Mouse (Mus musculus) MEL (cell line): ENCODE measurements around the gene Rnd2. TPM values are rescaled to one million over a fixed set of nuclear protein-coding genes. Genes with fewer than 3 reads are reported as not detected.

Experiments
- DNase-seq: peaks from one replicate; pipeline ENCODE4 v3.0.0; 2011; ENCODE audit warnings: low read depth, low spot score
- H3K27ac ChIP-seq: 2 replicates; pipeline ENCODE4 v1.5.1; 2012; ENCODE audit warnings: low read depth, mild to moderate bottlenecking, control low read depth, low read length, moderate library complexity; ENCODE audit not compliant: control insufficient read depth
- H3K27me3 ChIP-seq, 2 experiments: fragments of 150-350 bp in 1 of 2; sonication (generic) in 1 of 2; 2 replicates each; pipeline ENCODE4 v1.6.1; 2012; ENCODE audit warnings: low read length in 2 of 2, mild to moderate bottlenecking in 2 of 2, improper control_type of control experiment in 1 of 2, moderate library complexity in 1 of 2; ENCODE audit not compliant: insufficient read depth in 2 of 2, control insufficient read depth in 1 of 2
- H3K36me3 ChIP-seq, 2 experiments: 2 replicates each; pipeline ENCODE4 v1.6.1; 2012 to 2014; ENCODE audit warnings: low read length in 2 of 2, improper control_type of control experiment in 1 of 2, inconsistent platforms in 1 of 2, mild to moderate bottlenecking in 1 of 2; ENCODE audit not compliant: insufficient read depth in 2 of 2, control insufficient read depth in 1 of 2
- H3K4me1 ChIP-seq, 2 experiments: fragments of 150-350 bp in 1 of 2; sonication (generic) in 1 of 2; 2 replicates each; pipeline ENCODE4 v1.6.1; 2012; ENCODE audit warnings: low read length in 2 of 2, improper control_type of control experiment in 1 of 2, mild to moderate bottlenecking in 1 of 2; ENCODE audit not compliant: insufficient read depth in 2 of 2, control insufficient read depth in 1 of 2
- H3K4me3 ChIP-seq, 2 experiments: fragments of 150-350 bp in 1 of 2; sonication (generic) in 1 of 2; 2 replicates each; pipeline ENCODE4 v1.5.1; 2012; ENCODE audit warnings: low read depth in 2 of 2, low read length in 2 of 2, mild to moderate bottlenecking in 2 of 2, moderate library complexity in 2 of 2, control low read depth in 1 of 2, improper control_type of control experiment in 1 of 2; ENCODE audit not compliant: control insufficient read depth in 1 of 2, insufficient read depth in 1 of 2
- H3K79me2 ChIP-seq: 2 replicates; pipeline ENCODE4 v1.6.1; 2012; ENCODE audit warnings: mild to moderate bottlenecking, low read length, moderate library complexity; ENCODE audit not compliant: control insufficient read depth, poor library complexity, insufficient read depth
- H3K9ac ChIP-seq: 2 replicates; pipeline ENCODE4 v1.6.1; 2012; ENCODE audit warnings: low read depth, mild to moderate bottlenecking, control low read depth, low read length, moderate library complexity; ENCODE audit not compliant: control insufficient read depth, poor library complexity, severe bottlenecking
- H3K9me3 ChIP-seq: fragments of 150-350 bp; sonication (generic); replicated peaks from 2 replicates; pipeline ENCODE4 v1.6.1; 2012; ENCODE audit warnings: mild to moderate bottlenecking, low read length, improper control_type of control experiment, moderate library complexity; ENCODE audit not compliant: insufficient read depth
- BHLHE40 ChIP-seq: IDR thresholded peaks from 2 replicates; pipeline ENCODE4 v1.6.1; 2012; ENCODE audit warnings: low read depth, mild to moderate bottlenecking, inconsistent platforms, low read length, improper control_type of control experiment, borderline replicate concordance
- CHD1 ChIP-seq: IDR thresholded peaks from 2 replicates; pipeline ENCODE4 v1.6.1; 2012; ENCODE audit warnings: low read depth, mild to moderate bottlenecking, inconsistent platforms, low read length, improper control_type of control experiment
- CHD2 ChIP-seq: IDR thresholded peaks from 2 replicates; pipeline ENCODE4 v1.6.1; 2011; ENCODE audit warnings: low read length, improper control_type of control experiment
- CTCF ChIP-seq, 3 experiments: IDR thresholded peaks in 2 of 3; conservative IDR thresholded peaks in 1 of 3; 2 replicates each; pipeline ENCODE4 v1.5.1; 2011 to 2012; ENCODE audit warnings: low read length in 3 of 3, low read depth in 2 of 3, mild to moderate bottlenecking in 2 of 3, improper control_type of control experiment in 1 of 3, inconsistent platforms in 1 of 3, mixed read lengths in 1 of 3, moderate library complexity in 1 of 3; ENCODE audit not compliant: control insufficient read depth in 1 of 3, insufficient read depth in 1 of 3, poor library complexity in 1 of 3, severe bottlenecking in 1 of 3
- ELF1 ChIP-seq: IDR thresholded peaks from 2 replicates; pipeline ENCODE4 v1.6.1; 2014; ENCODE audit warnings: low read depth, mild to moderate bottlenecking, inconsistent platforms, low read length, improper control_type of control experiment, moderate library complexity
- EP300 ChIP-seq, 2 experiments: IDR thresholded peaks; 2 replicates each; pipeline ENCODE4 v1.6.1; 2011; ENCODE audit warnings: improper control_type of control experiment in 2 of 2, low read length in 2 of 2, low read depth in 1 of 2, mild to moderate bottlenecking in 1 of 2
- ETS1 ChIP-seq: IDR thresholded peaks from 2 replicates; pipeline ENCODE4 v1.6.1; 2012; ENCODE audit warnings: low read depth, mild to moderate bottlenecking, inconsistent platforms, low read length, improper control_type of control experiment, moderate library complexity
- GABPA ChIP-seq: IDR thresholded peaks from 2 replicates; pipeline ENCODE4 v1.6.1; 2012; ENCODE audit warnings: low read depth, mild to moderate bottlenecking, inconsistent platforms, low read length, improper control_type of control experiment, moderate library complexity
- GATA1 ChIP-seq: IDR thresholded peaks from 2 replicates; pipeline ENCODE4 v1.6.1; 2011; ENCODE audit warnings: low read depth, low read length, improper control_type of control experiment
- HCFC1 ChIP-seq: IDR thresholded peaks from 2 replicates; pipeline ENCODE4 v1.6.1; 2012; ENCODE audit warnings: low read depth, mild to moderate bottlenecking, inconsistent platforms, low read length, improper control_type of control experiment, moderate library complexity
- JUND ChIP-seq: IDR thresholded peaks from 2 replicates; pipeline ENCODE4 v1.6.1; 2011; ENCODE audit warnings: low read depth, mild to moderate bottlenecking, improper control_type of control experiment, low read length
- KAT2A ChIP-seq: conservative IDR thresholded peaks from 2 replicates; pipeline ENCODE4 v1.6.1; 2012; ENCODE audit warnings: low read depth, low read length, improper control_type of control experiment, inconsistent platforms
- MAFK ChIP-seq: IDR thresholded peaks from 2 replicates; pipeline ENCODE4 v1.6.1; 2011; ENCODE audit warnings: low read depth, mild to moderate bottlenecking, low read length, improper control_type of control experiment, borderline replicate concordance
- MAZ ChIP-seq: IDR thresholded peaks from 2 replicates; pipeline ENCODE4 v1.6.1; 2012; ENCODE audit warnings: low read depth, mild to moderate bottlenecking, inconsistent platforms, low read length, improper control_type of control experiment
- MEF2A ChIP-seq: IDR thresholded peaks from 2 replicates; pipeline ENCODE4 v1.6.1; 2014; ENCODE audit warnings: low read depth, mild to moderate bottlenecking, inconsistent platforms, low read length, improper control_type of control experiment; ENCODE audit not compliant: poor library complexity, insufficient replicate concordance, severe bottlenecking; ENCODE audit errors: extremely low read depth
- MXI1 ChIP-seq: IDR thresholded peaks from 2 replicates; pipeline ENCODE4 v1.6.1; 2011; ENCODE audit warnings: mild to moderate bottlenecking, low read depth, low read length, improper control_type of control experiment
- MYB ChIP-seq: IDR thresholded peaks from 2 replicates; pipeline ENCODE4 v1.6.1; 2011; ENCODE audit warnings: mild to moderate bottlenecking, low read depth, low read length, improper control_type of control experiment
- NRF1 ChIP-seq: IDR thresholded peaks from 2 replicates; pipeline ENCODE4 v1.6.1; 2014; ENCODE audit warnings: low read depth, mild to moderate bottlenecking, inconsistent platforms, low read length, improper control_type of control experiment, moderate library complexity; ENCODE audit not compliant: poor library complexity, insufficient read depth, severe bottlenecking
- POLR2A ChIP-seq, 2 experiments: IDR thresholded peaks; 2 replicates each; pipeline ENCODE4 v1.6.1; 2011 to 2012; ENCODE audit warnings: low read length in 2 of 2, mild to moderate bottlenecking in 2 of 2, control low read depth in 1 of 2, improper control_type of control experiment in 1 of 2, low read depth in 1 of 2, moderate library complexity in 1 of 2; ENCODE audit not compliant: control insufficient read depth in 1 of 2, insufficient read depth in 1 of 2, poor library complexity in 1 of 2
- POLR2AphosphoS2 ChIP-seq: IDR thresholded peaks from 2 replicates; pipeline ENCODE4 v1.6.1; 2011; ENCODE audit warnings: low read length, improper control_type of control experiment
- RAD21 ChIP-seq: IDR thresholded peaks from 2 replicates; pipeline ENCODE4 v1.6.1; 2011; ENCODE audit warnings: mild to moderate bottlenecking, low read depth, low read length, improper control_type of control experiment
- RCOR1 ChIP-seq: IDR thresholded peaks from 2 replicates; pipeline ENCODE4 v1.6.1; 2012; ENCODE audit warnings: low read depth, mild to moderate bottlenecking, inconsistent platforms, low read length, improper control_type of control experiment
- SIN3A ChIP-seq: IDR thresholded peaks from 2 replicates; pipeline ENCODE4 v1.6.1; 2012; ENCODE audit warnings: low read length, improper control_type of control experiment, inconsistent platforms
- SMC3 ChIP-seq: IDR thresholded peaks from 2 replicates; pipeline ENCODE4 v1.6.1; 2011; ENCODE audit warnings: low read depth, low read length, improper control_type of control experiment
- TAL1 ChIP-seq: IDR thresholded peaks from 2 replicates; pipeline ENCODE4 v1.6.1; 2012; ENCODE audit warnings: mild to moderate bottlenecking, inconsistent platforms, low read length, moderate library complexity, mixed read lengths
- TBP ChIP-seq: IDR thresholded peaks from 2 replicates; pipeline ENCODE4 v1.8.0; 2011; ENCODE audit warnings: low read depth, low read length, improper control_type of control experiment
- TCF12 ChIP-seq: IDR thresholded peaks from 2 replicates; pipeline ENCODE4 v1.6.1; 2014; ENCODE audit warnings: low read depth, mild to moderate bottlenecking, inconsistent platforms, low read length, improper control_type of control experiment, moderate library complexity
- UBTF ChIP-seq: IDR thresholded peaks from 2 replicates; pipeline ENCODE4 v1.6.1; 2012; ENCODE audit warnings: low read depth, mild to moderate bottlenecking, inconsistent platforms, low read length, improper control_type of control experiment, moderate library complexity, borderline replicate concordance; ENCODE audit not compliant: insufficient read depth
- USF1 ChIP-seq: IDR thresholded peaks from 2 replicates; pipeline ENCODE4 v1.6.1; 2014; ENCODE audit warnings: low read depth, mild to moderate bottlenecking, inconsistent platforms, low read length, improper control_type of control experiment, moderate library complexity
- USF2 ChIP-seq, 2 experiments: IDR thresholded peaks; 2 replicates each; pipeline ENCODE4 v1.6.1; 2011 to 2012; ENCODE audit warnings: improper control_type of control experiment in 2 of 2, low read length in 2 of 2, borderline replicate concordance in 1 of 2, inconsistent platforms in 1 of 2, low read depth in 1 of 2, mild to moderate bottlenecking in 1 of 2; ENCODE audit not compliant: insufficient read depth in 1 of 2
- ZC3H11A ChIP-seq: IDR thresholded peaks from 2 replicates; pipeline ENCODE4 v1.6.1; 2012; ENCODE audit warnings: low read depth, mild to moderate bottlenecking, inconsistent platforms, low read length, improper control_type of control experiment
- ZKSCAN1 ChIP-seq: IDR thresholded peaks from 2 replicates; pipeline ENCODE4 v1.6.1; 2012; ENCODE audit warnings: low read depth, mild to moderate bottlenecking, inconsistent platforms, low read length, improper control_type of control experiment, moderate library complexity
- ZNF384 ChIP-seq: IDR thresholded peaks from 2 replicates; pipeline ENCODE4 v1.6.1; 2012; ENCODE audit warnings: low read depth, mild to moderate bottlenecking, inconsistent platforms, low read length, improper control_type of control experiment
- polyA plus RNA-seq, 2 experiments: library from polyadenylated mRNA; stranded (reverse) in 1 of 2; unstranded in 1 of 2; fragments of >175 nt in 1 of 2; fragments of >200 nt in 1 of 2; gene quantifications; 2 replicates each; pipeline versions ENCODE4 v1.2.1 to v1.2.4; 2012; ENCODE audit warnings: low replicate concordance in 2 of 2, low read depth in 1 of 2; ENCODE audit not compliant: insufficient read length in 2 of 2, insufficient read depth in 1 of 2, missing spikeins in 1 of 2
- total RNA-seq: library from RNA; depleted of rRNA; stranded (reverse); fragments of 300-350 nt; gene quantifications from 2 replicates; pipeline ENCODE4 v1.2.3, GENCODE M21; 2012

Rnd2 gene
- total and polyA plus RNA-seq, 3 experiments: 4.2 to 18.6 TPM; not detected in 1

DNA sequence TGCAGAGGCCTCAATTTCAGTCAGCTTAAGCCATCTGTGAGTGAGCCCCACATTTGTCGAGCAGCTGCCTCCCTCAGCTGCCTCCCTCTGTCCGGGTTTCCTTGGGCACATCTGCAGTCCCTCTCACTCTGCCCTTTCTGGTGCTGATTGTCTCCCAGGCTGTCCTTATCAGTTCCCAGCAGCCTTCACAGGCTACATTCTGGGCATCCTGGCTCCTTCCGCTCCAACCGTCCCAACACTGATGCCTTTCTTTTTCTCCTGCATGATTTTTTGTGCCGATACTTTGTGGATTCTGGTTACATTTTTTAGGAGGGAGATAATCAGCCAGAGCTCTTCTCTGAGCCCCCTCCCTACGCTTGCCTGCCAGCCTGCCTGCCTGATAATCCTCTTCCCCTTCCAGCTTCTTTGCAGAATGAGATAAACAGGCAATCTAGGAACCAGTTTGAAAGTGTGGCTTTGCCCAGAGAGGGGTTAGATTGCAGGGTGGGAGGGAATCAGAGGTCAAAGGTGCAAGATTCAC is 20.8 kb downstream of the Rnd2 start:
- H3K9me3 ChIP-seq: no peaks in the 10 kb centered on the region
- TF ChIP-seq ZKSCAN1 (no peak), RCOR1 (peak; percentile 99), BHLHE40 (peak; percentile 75; the same call in 1 of the 2 replicates), GABPA (no peak), TCF12 (peak; percentile 97), ZNF384 (peak; percentile 85), KAT2A (no peak), MYB (peak; percentile 93), SIN3A (peak; percentile 81), MAZ (peak; percentile 99), ETS1 (peak; percentile 91), JUND (no peak), ELF1 (no peak; the same call in 1 of the 2 replicates), RAD21 (no peak), USF2 (IDR thresholded peaks at IDR 0.05; ENCODE audit: borderline replicate concordance in 1 of 2, insufficient read depth in 1 of 2, low read depth in 1 of 2, low read length in 2 of 2) (no peak), POLR2AphosphoS2 (no peak; the same call in none of the 2 replicates), UBTF (0 out of 2 replicates have a peak, but pooled peaks have one; percentile 74), ZC3H11A (no peak), EP300 (IDR thresholded peaks at IDR 0.05; ENCODE audit: low read depth in 1 of 2, low read length in 2 of 2) (peak; percentile 90 to 95), CHD2 (no peak), TAL1 (peak; percentile 98), MAFK (peak; percentile 51; the same call in 1 of the 2 replicates), CTCF (IDR thresholded peaks at IDR 0.05 in 2 of 3, conservative IDR thresholded peaks at IDR 0.05 in 1 of 3; ENCODE audit: control insufficient read depth in 1 of 3, insufficient read depth in 1 of 3, low read depth in 2 of 3, low read length in 3 of 3, poor library complexity in 1 of 3, severe bottlenecking in 1 of 3) (no peak; a peak in 1 of 6 replicates), TBP (peak; percentile 35; the same call in 1 of the 2 replicates), NRF1 (no peak), HCFC1 (no peak; the same call in 1 of the 2 replicates), CHD1 (no peak), USF1 (no peak), MXI1 (peak; percentile 39; the same call in 1 of the 2 replicates), POLR2A (IDR thresholded peaks at IDR 0.05; ENCODE audit: control insufficient read depth in 1 of 2, insufficient read depth in 1 of 2, low read depth in 1 of 2, low read length in 2 of 2, poor library complexity in 1 of 2) (peak in 1 of 2 experiments; percentile 33; a peak in 1 of 4 replicates), SMC3 (0 out of 2 replicates have a peak, but pooled peaks have one; percentile 17), MEF2A (no peak), GATA1 (peak; percentile 95; the same call in 1 of the 2 replicates)
- H3K79me2 ChIP-seq: no peaks in the 10 kb centered on the region
- H3K9ac ChIP-seq: no peak overlapping the region
- no peaks in the 10 kb centered on the region for H3K27me3 ChIP-seq
- DNase-seq: peak; percentile 94
- H3K36me3 ChIP-seq: peaks cover 1 to 35% of the 10 kb centered on the region in 2 experiments; a peak in 3 of 4 replicates
- no peak overlapping the region for H3K4me3 ChIP-seq
- peak overlapping the region; percentile 86 for H3K27ac ChIP-seq
- peaks cover 10 to 29% of the 10 kb centered on the region in 2 experiments for H3K4me1 ChIP-seq
